Mouse (Mus musculus) intestine, postnatal 0 days (tissue): ENCODE measurements around the gene Cadps2. TPM values are rescaled to one million over a fixed set of nuclear protein-coding genes. Genes with fewer than 3 reads are reported as not detected.

Experiments
- ATAC-seq: fragments of 200-750 bp; cut with Nextera tagmentation; 2 replicates; pipeline ENCODE4 v1.8.0; 2017; ENCODE audit warnings: mild to moderate bottlenecking, moderate TSS enrichment, moderate library complexity
- H3K27ac ChIP-seq: fragments of 300-500 bp; sonication (generic); 2 replicates; pipeline ENCODE4 v1.5.1; 2014; ENCODE audit warnings: mild to moderate bottlenecking, low read depth, low read length, moderate library complexity
- H3K27me3 ChIP-seq: fragments of 300-500 bp; sonication (generic); replicated peaks from 2 replicates; pipeline ENCODE4 v1.6.1; 2014; ENCODE audit warnings: low read length, mixed read lengths; ENCODE audit not compliant: control insufficient read depth, insufficient read depth
- H3K36me3 ChIP-seq: fragments of 300-500 bp; sonication (generic); 2 replicates; pipeline ENCODE4 v1.6.1; 2014; ENCODE audit warnings: mild to moderate bottlenecking, moderate library complexity; ENCODE audit not compliant: control insufficient read depth, insufficient read depth
- H3K4me1 ChIP-seq: fragments of 300-500 bp; sonication (generic); replicated peaks from 2 replicates; pipeline ENCODE4 v1.6.1; 2014; ENCODE audit warnings: antibody characterized with exemption, low read length, mixed read lengths; ENCODE audit not compliant: control insufficient read depth, insufficient read depth
- H3K4me2 ChIP-seq: fragments of 300-500 bp; sonication (generic); replicated peaks from 2 replicates; pipeline ENCODE4 v1.6.1; 2014; ENCODE audit warnings: low read depth, mild to moderate bottlenecking, moderate library complexity
- H3K4me3 ChIP-seq: fragments of 300-500 bp; sonication (generic); 2 replicates; pipeline ENCODE4 v1.5.1; 2014; ENCODE audit warnings: low read depth, low read length
- H3K9ac ChIP-seq: fragments of 300-500 bp; sonication (generic); 2 replicates; pipeline ENCODE4 v1.6.1; 2014; ENCODE audit warnings: mild to moderate bottlenecking, low read depth, low read length
- H3K9me3 ChIP-seq: fragments of 300-500 bp; sonication (generic); 2 replicates; pipeline ENCODE4 v1.6.1; 2016; ENCODE audit warnings: mixed run types; ENCODE audit not compliant: control insufficient read depth
- CTCF ChIP-seq: sonication (generic); IDR thresholded peaks from 2 replicates; pipeline ENCODE4 v1.5.1; 2016; ENCODE audit warnings: low read depth, mild to moderate bottlenecking, control low read depth, antibody characterized with exemption, moderate library complexity
- WGBS: fragments of 180-500 bp; shearing (Covaris S2); extraction: QIAGEN DNeasy Blood & Tissue Kit; methylation state at CpG from one replicate; pipeline ENCODE4 v1.1.7; 2014; 5-methylcytosine and 5-hydroxymethylcytosine counted together
- polyA plus RNA-seq: library from polyadenylated mRNA; unstranded; fragments of >200 nt; fragmentation: Nextera tagmentation; extraction: Ambion mirVana; gene quantifications from 2 replicates; pipeline ENCODE4 v1.2.1, GENCODE M21; 2015

Cadps2 gene
- polyA plus RNA-seq, 1 experiment from 2014 or later = 1.3 TPM

DNA sequence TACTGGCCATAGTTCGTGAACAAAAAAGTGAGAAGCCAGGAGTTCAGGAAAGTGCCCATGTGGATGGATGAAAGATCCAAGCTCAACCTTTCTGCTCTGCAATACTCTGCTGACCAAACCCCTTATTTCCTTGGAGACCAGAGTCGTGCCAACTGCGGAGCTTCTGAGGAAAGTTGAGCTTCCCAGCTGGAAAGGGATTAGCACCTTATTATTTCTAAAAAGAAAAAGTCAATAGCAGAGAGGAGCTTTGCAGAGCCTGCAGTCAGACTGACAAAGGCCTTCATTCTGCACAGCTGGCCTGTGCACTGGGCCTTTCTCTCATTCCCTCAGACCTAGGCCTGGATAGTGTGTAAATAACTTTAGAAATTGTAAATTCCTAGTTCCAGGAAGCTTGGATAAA lies 106.5 kb downstream of the Cadps2 start:
- ATAC-seq = no peak
- WGBS = 54% methylated on average over 3 of the region's 3 CpGs
- H3K4me2 ChIP-seq = no peak overlapping the region
- no peak overlapping the region for H3K27ac ChIP-seq
- no peaks in the 10 kb centered on the region for H3K4me1 ChIP-seq
- no peak for TF ChIP-seq CTCF
- H3K27me3 ChIP-seq = no peaks in the 10 kb centered on the region
- H3K9me3 ChIP-seq = no peaks in the 10 kb centered on the region
- no peak overlapping the region for H3K4me3 ChIP-seq
- no peaks in the 10 kb centered on the region for H3K36me3 ChIP-seq
- no peak overlapping the region for H3K9ac ChIP-seq

GRCm38 (mm10) chr6:23728620-23729019 lies 110.6 kb downstream of the Cadps2 start:
- no peak for ATAC-seq

GRCm38 (mm10) chr6:23723697-23724096 lies 115.5 kb downstream of the Cadps2 start:
- no peak for TF ChIP-seq CTCF
- Histone ChIP-seq H3K9ac (no peak overlapping the region), H3K4me3 (no peak overlapping the region), H3K27me3 (no peaks in the 10 kb centered on the region), H3K9me3 (no peaks in the 10 kb centered on the region), H3K4me2 (no peak overlapping the region), H3K36me3 (no peaks in the 10 kb centered on the region), H3K27ac (no peak overlapping the region), H3K4me1 (no peaks in the 10 kb centered on the region)
- 70% methylated on average over 4 of the region's 4 CpGs for WGBS
- ATAC-seq = no peak

More at GRCm38 (mm10) chr6:23728620-23729019, 110.6 kb downstream of the Cadps2 start:
- H3K4me3 ChIP-seq = no peak overlapping the region
- no peaks in the 10 kb centered on the region for H3K4me1 ChIP-seq
- TF ChIP-seq CTCF = no peak
- no peaks in the 10 kb centered on the region for H3K27me3 ChIP-seq
- H3K27ac ChIP-seq = no peak overlapping the region
- no peaks in the 10 kb centered on the region for H3K9me3 ChIP-seq
- no peak overlapping the region for H3K4me2 ChIP-seq
- 76% methylated on average over 3 of the region's 3 CpGs for WGBS
- no peak overlapping the region for H3K9ac ChIP-seq
- H3K36me3 ChIP-seq = no peaks in the 10 kb centered on the region

DNA sequence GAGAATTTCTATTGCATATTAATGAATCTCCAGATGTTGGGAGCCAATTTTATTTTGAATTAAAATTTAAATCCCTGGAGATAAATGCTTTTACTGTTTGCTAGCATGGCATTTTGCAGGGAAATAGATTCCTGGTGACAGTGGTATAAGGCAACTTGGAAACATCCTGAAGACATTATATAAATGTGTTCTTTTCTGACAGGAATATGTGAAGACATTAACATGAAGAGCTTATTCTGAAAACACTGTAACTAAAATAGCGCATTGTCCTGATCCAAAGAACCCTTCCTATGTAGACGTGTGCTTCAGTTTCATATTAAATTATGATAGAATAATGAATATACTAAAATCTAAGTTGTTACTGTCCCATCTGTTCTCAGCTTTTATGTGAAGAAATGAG lies 118.8 kb downstream of the Cadps2 start:
- Histone ChIP-seq H3K4me2 (no peak overlapping the region), H3K27ac (no peak overlapping the region), H3K36me3 (no peaks in the 10 kb centered on the region), H3K9ac (no peak overlapping the region), H3K27me3 (no peaks in the 10 kb centered on the region), H3K4me3 (no peak overlapping the region), H3K9me3 (no peaks in the 10 kb centered on the region), H3K4me1 (no peaks in the 10 kb centered on the region)
- 86% methylated on average over 2 of the region's 2 CpGs for WGBS
- no peak for TF ChIP-seq CTCF
- no peak for ATAC-seq

DNA sequence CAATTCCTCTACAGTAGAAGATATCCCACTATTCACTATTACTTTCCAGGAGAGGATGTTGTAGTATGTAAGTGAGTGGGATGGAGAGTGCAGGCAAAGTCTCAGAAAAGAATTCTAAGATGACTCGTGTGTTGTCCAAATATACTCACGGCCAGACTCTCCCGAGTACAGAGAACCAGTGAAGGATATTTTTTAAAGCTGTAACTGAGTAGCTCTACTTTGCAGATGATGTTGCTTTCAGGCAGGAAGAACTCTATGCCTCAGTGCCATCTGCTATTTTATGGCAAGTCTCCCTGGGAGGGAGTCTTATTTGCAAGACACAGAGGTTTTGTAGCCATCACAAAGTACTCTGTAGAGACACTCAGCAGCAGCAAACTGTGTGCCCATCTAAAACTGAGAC lies 131.7 kb downstream of the Cadps2 start:
- Histone ChIP-seq H3K9ac (no peak overlapping the region), H3K27ac (no peak overlapping the region), H3K4me2 (no peak overlapping the region), H3K36me3 (no peaks in the 10 kb centered on the region), H3K27me3 (no peaks in the 10 kb centered on the region), H3K9me3 (no peaks in the 10 kb centered on the region), H3K4me3 (no peak overlapping the region), H3K4me1 (no peaks in the 10 kb centered on the region)
- WGBS = 75% methylated on average over 3 of the region's 3 CpGs
- no peak for ATAC-seq
- TF ChIP-seq CTCF = no peak

DNA sequence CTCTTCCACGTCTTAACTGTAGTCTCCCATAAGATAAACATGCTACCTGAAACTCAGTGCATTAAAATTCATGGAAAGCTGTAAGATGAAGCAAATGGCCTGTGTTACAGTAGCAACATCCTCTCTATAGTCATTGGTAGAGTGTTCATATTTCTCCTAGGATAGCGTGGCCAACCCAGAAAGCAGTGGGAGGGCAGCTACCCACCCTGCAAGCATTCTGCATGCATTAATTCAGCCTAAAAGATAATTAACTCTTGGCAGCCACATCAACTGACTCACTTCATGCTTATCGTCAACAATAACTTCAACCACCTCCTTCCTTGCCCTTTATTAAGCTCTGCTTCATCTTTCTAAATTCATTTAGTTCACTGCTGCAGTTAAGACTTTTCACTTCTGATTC lies 138.3 kb downstream of the Cadps2 start:
- Histone ChIP-seq H3K9ac (no peak overlapping the region), H3K27me3 (no peaks in the 10 kb centered on the region), H3K4me1 (no peaks in the 10 kb centered on the region), H3K9me3 (no peaks in the 10 kb centered on the region), H3K36me3 (no peaks in the 10 kb centered on the region), H3K4me2 (no peak overlapping the region), H3K27ac (no peak overlapping the region), H3K4me3 (no peak overlapping the region)
- TF ChIP-seq CTCF = no peak
- ATAC-seq = no peak
- 70% methylated on average over 3 of the region's 3 CpGs for WGBS

GRCm38 (mm10) chr6:23678172-23678571 lies 161.0 kb downstream of the Cadps2 start:
- 69% methylated on average over 1 of the region's 1 CpGs for WGBS
- TF ChIP-seq CTCF = no peak
- Histone ChIP-seq H3K27ac (no peak overlapping the region), H3K9me3 (no peaks in the 10 kb centered on the region), H3K36me3 (no peaks in the 10 kb centered on the region), H3K9ac (no peak overlapping the region), H3K4me1 (no peaks in the 10 kb centered on the region), H3K4me2 (no peak overlapping the region), H3K4me3 (no peak overlapping the region), H3K27me3 (no peaks in the 10 kb centered on the region)
- no peak for ATAC-seq
